Mouse (Mus musculus) neural tube, embryonic 12.5 days (tissue): Measurements from ENCODE around the gene Ass1. TPM values are rescaled to one million over a fixed set of nuclear protein-coding genes. Genes with fewer than 3 reads are reported as not detected.

Source experiments
- ATAC-seq: fragments of 200-750 bp; cut with Nextera tagmentation; 2 replicates; pipeline ENCODE4 v1.8.0; 2017; ENCODE audit warnings: low read depth, mild to moderate bottlenecking, moderate TSS enrichment, moderate library complexity; ENCODE audit not compliant: low FRiP score
- H3K27ac ChIP-seq: fragments of 300-500 bp; sonication (generic); 2 replicates; pipeline ENCODE4 v1.5.1; 2016
- H3K27me3 ChIP-seq: fragments of 300-500 bp; sonication (generic); replicated peaks from 2 replicates; pipeline ENCODE4 v1.6.1; 2016; ENCODE audit warnings: mild to moderate bottlenecking
- H3K36me3 ChIP-seq: fragments of 300-500 bp; sonication (generic); 2 replicates; pipeline ENCODE4 v1.6.1; 2016; ENCODE audit warnings: mild to moderate bottlenecking
- H3K4me1 ChIP-seq: fragments of 300-500 bp; sonication (generic); 2 replicates; pipeline ENCODE4 v1.6.1; 2016
- H3K4me2 ChIP-seq: fragments of 300-500 bp; sonication (generic); replicated peaks from 2 replicates; pipeline ENCODE4 v1.6.1; 2016; ENCODE audit warnings: mild to moderate bottlenecking
- H3K4me3 ChIP-seq: fragments of 300-500 bp; sonication (generic); 2 replicates; pipeline ENCODE4 v1.5.1; 2016
- H3K9ac ChIP-seq: fragments of 300-500 bp; sonication (generic); 2 replicates; pipeline ENCODE4 v1.6.1; 2016; ENCODE audit warnings: mild to moderate bottlenecking
- H3K9me3 ChIP-seq: fragments of 300-500 bp; sonication (generic); 2 replicates; pipeline ENCODE4 v1.6.1; 2016; ENCODE audit warnings: mild to moderate bottlenecking
- WGBS: fragments of 180-500 bp; shearing (Covaris S2); methylation state at CpG from one replicate; pipeline ENCODE4 v1.1.7; 2016; 5-methylcytosine and 5-hydroxymethylcytosine counted together
- polyA plus RNA-seq: library from polyadenylated mRNA; unstranded; fragments of >200 nt; fragmentation: Nextera tagmentation; extraction: Ambion mirVana; gene quantifications from 2 replicates; pipeline ENCODE4 v1.2.1, GENCODE M21; 2016

The Ass1 gene
- polyA plus RNA-seq, result 27.3 and 33.0 TPM in 2 replicates

DNA sequence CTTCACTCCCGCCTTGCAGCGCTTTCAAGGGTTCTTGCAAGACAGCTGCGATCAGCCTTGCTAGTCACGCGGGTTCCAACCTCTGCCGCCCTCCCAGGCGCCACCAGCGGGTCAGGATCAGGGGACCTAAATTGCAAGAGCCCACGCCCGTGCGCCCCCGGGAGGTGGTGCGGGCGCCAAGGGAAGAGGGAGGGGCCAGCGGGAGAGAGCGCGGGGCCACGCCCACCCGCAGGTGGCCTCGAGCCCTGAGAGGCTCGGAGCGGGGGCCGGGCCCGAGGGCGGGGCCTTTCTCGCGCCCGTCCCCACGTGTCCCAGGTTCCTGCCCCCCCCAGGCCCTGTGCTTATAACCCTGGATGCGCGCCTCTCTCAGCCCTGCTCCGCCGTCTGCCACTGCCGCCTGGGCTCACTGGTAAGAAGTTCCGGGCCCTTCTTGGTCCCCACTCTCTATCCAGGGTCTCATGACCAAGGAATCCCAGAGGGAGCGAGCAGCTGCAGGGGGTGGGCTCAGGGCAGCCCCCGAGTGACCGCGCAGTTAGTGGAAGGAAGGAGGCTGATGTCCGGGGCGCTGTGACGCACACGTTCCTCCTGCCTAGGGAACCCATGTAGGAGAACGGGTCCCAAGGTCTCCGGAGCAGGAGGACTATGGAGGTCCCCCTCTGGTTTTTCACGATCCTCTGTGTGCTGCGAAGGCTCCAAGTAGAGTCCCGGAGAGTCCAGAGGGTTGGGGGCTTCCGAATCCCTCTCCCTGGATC lies at the start of gene Ass1:
Gene Ass1 (plus strand): TSS at position 277 of the 752 bp plus-strand sequence.
- under 1% methylated on average over 40 of the region's 49 CpGs for WGBS
- peaks cover 24% of the 10 kb centered on the region for H3K4me1 ChIP-seq
- no peak for ATAC-seq
- H3K36me3 ChIP-seq, result no peaks in the 10 kb centered on the region
- peak within 1 kb of the TSS; percentile 87 for H3K4me2 ChIP-seq
- H3K27ac ChIP-seq, result no peak within 1 kb of the TSS
- no peaks in the 10 kb centered on the region for H3K9me3 ChIP-seq
- peak within 1 kb of the TSS; percentile 38 for H3K4me3 ChIP-seq
- H3K27me3 ChIP-seq, result peaks cover 56% of the 10 kb centered on the region
- peak within 1 kb of the TSS; percentile 38 for H3K9ac ChIP-seq

DNA sequence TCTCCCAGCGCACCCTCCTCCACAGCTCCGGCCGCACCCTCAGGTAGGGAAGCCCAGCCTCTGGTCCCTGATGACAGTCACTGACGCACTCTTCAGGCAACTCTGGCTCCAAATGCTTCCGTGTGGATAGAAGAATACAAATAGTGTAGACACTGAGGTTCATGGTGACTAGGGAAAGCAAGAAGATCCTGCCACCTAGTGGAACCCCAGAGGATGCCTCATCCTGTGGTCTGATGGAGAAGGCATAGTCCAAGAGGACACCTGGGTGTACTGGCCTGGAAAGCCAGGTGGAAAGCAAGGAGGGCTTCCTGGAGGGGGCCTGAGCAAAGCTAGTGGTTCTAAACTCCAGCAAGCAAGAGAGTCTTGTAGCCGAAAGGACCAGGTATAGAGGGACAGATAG lies 49.1 kb upstream of the Ass1 start:
- no peak overlapping the region for H3K27ac ChIP-seq
- H3K4me1 ChIP-seq, result peaks cover 13% of the 10 kb centered on the region; the same call in 1 of the 2 replicates
- no peaks in the 10 kb centered on the region for H3K36me3 ChIP-seq
- no peak overlapping the region for H3K4me3 ChIP-seq
- H3K4me2 ChIP-seq, result no peak overlapping the region
- WGBS, result 84% methylated on average over 6 of the region's 6 CpGs
- H3K9ac ChIP-seq, result no peak overlapping the region
- no peaks in the 10 kb centered on the region for H3K9me3 ChIP-seq
- H3K27me3 ChIP-seq, result no peaks in the 10 kb centered on the region; the same call in 1 of the 2 replicates
- ATAC-seq, result no peak

DNA sequence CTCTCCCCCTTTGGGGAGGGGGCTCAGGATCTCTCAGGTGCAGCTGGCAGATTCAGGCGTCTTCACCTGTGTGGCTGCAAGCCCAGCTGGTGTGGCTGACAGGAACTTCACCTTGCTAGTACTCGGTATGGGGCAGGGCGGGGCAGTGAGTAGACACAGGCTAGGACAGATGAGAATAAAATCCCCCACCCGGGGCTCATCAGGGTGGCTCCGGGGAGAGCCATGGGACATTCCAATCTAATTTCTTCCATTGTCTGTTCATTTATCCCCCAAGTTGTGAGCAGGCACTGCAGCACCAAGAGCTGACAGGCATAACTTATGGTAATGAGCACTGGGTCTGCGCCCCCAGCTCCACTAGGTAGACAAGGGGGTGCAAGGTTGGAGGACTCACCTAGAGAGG lies 47.4 kb upstream of the Ass1 start:
- no peak for ATAC-seq
- no peak overlapping the region for H3K4me2 ChIP-seq
- no peaks in the 10 kb centered on the region for H3K36me3 ChIP-seq
- 68% methylated on average over 6 of the region's 6 CpGs for WGBS
- H3K9ac ChIP-seq, result no peak overlapping the region
- H3K4me1 ChIP-seq, result peaks cover 13% of the 10 kb centered on the region; the same call in 1 of the 2 replicates
- H3K27ac ChIP-seq, result no peak overlapping the region
- no peaks in the 10 kb centered on the region for H3K9me3 ChIP-seq
- H3K27me3 ChIP-seq, result no peaks in the 10 kb centered on the region; the same call in 1 of the 2 replicates
- H3K4me3 ChIP-seq, result no peak overlapping the region

DNA sequence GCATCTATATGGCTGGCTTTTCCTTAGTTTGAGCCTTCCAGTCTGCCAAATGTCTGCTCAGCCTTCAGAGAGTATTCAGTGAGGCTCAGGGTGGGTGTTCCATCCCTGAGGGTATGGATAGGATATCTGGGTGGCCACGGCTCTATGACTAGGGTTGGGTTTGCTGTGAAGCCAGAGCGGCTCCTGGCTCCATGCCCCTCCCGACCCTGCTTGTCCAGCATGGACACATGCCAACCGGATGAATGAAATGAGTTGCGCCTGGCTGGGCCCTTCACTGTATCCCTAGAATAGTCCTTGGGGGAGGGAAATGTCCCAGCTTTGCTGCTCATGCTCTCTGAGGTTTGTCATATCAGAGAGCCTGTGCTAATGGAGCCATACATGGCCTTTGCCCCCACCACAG lies 38.5 kb upstream of the Ass1 start:
- 0 out of 2 replicates have a peak, but pooled peaks cover 2% of the 10 kb centered on the region for H3K27me3 ChIP-seq
- no peak overlapping the region for H3K9ac ChIP-seq
- H3K4me1 ChIP-seq, result no peaks in the 10 kb centered on the region
- no peaks in the 10 kb centered on the region for H3K36me3 ChIP-seq
- H3K9me3 ChIP-seq, result no peaks in the 10 kb centered on the region
- H3K4me3 ChIP-seq, result no peak overlapping the region
- H3K27ac ChIP-seq, result no peak overlapping the region
- ATAC-seq, result no peak
- WGBS, result 84% methylated on average over 5 of the region's 5 CpGs
- no peak overlapping the region for H3K4me2 ChIP-seq

DNA sequence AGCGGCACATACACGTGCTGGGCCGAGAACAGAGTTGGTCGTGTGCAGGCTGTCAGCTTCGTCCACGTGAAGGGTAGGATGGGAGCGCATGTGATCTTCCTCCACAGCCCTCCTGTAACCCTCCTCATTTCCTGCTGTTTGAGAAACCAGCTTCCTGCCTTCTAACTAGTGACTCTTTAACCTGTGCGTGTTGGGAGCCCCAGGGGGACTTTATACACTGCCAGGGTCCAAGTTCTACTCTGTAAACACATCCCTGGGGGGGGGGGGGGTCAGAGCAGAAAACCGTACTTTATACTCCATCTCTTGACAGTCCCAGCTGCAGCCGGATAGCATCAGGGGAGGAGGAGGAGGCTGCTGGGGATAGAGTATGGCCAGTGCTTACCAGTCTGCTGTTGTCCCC lies 35.3 kb upstream of the Ass1 start:
- H3K4me3 ChIP-seq, result no peak overlapping the region
- ATAC-seq, result no peak
- H3K36me3 ChIP-seq, result no peaks in the 10 kb centered on the region
- no peak overlapping the region for H3K4me2 ChIP-seq
- H3K4me1 ChIP-seq, result no peaks in the 10 kb centered on the region
- no peak overlapping the region for H3K27ac ChIP-seq
- no peaks in the 10 kb centered on the region for H3K9me3 ChIP-seq
- H3K27me3 ChIP-seq, result 0 out of 2 replicates have a peak, but pooled peaks cover 2% of the 10 kb centered on the region
- WGBS, result 80% methylated on average over 10 of the region's 10 CpGs
- no peak overlapping the region for H3K9ac ChIP-seq

DNA sequence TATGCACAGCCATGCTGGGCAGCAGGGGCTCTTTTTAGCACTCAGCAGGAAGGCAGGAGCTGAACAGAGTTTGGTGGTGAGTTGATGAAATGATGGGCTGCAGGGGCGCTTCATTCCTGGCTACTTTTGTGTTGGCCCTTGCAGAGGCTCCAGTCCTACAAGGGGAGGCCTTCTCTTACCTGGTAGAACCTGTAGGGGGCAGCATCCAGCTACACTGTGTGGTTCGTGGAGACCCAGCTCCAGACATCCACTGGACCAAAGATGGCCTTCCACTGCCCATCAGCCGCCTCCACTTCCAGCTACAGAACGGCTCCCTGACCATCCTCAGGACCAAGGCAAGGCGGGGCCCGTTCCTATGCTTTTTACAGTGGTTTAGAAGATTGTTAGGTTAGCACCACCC lies 34.4 kb upstream of the Ass1 start:
- no peaks in the 10 kb centered on the region for H3K4me1 ChIP-seq
- no peaks in the 10 kb centered on the region for H3K9me3 ChIP-seq
- no peak overlapping the region for H3K4me3 ChIP-seq
- H3K27me3 ChIP-seq, result 0 out of 2 replicates have a peak, but pooled peaks cover 2% of the 10 kb centered on the region
- 35% methylated on average over 6 of the region's 6 CpGs for WGBS
- no peaks in the 10 kb centered on the region for H3K36me3 ChIP-seq
- no peak overlapping the region for H3K4me2 ChIP-seq
- H3K27ac ChIP-seq, result no peak overlapping the region
- no peak for ATAC-seq
- H3K9ac ChIP-seq, result no peak overlapping the region

DNA sequence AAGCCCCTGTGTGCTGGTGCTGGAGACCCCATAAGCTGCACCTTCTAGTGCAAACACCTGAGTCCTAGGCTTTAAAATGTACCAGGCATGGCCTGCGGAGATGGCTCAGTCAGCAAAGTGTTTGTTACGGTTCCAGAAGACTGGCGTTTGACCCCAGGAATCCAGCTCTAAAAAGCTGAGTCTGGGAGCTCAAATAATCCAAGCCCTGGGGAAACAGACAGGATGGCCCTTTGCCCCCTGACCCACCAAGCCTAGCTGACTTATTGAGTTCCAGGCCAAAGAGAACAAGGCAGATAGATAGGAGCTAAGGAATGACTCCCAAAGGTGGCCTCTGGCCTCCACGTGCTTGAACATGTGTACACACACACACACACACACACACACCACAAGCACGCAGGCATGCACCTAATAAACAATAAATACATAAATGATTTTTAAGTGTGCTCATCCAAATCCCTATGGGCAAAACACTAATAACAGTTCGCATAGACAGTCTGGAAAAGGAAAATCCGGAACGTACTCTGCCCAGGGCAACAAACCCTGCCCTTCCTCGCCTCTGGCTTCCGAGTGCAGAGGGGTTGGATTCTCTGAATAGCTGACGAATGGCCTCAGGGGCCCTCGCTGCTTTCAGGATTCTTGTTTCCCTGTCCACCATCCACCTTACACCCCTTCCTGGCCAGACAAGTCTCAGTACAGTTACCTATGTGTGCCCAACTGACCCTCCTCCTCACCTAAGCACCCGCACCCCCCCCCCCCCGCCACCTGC lies 32.3 kb upstream of the Ass1 start:
- Histone ChIP-seq H3K4me3 (no peak overlapping the region), H3K36me3 (no peaks in the 10 kb centered on the region), H3K9ac (no peak overlapping the region), H3K4me1 (no peaks in the 10 kb centered on the region), H3K9me3 (no peaks in the 10 kb centered on the region), H3K27ac (no peak overlapping the region), H3K4me2 (no peak overlapping the region), H3K27me3 (no peaks in the 10 kb centered on the region)
- no peak for ATAC-seq
- WGBS, result 66% methylated on average over 14 of the region's 14 CpGs

DNA sequence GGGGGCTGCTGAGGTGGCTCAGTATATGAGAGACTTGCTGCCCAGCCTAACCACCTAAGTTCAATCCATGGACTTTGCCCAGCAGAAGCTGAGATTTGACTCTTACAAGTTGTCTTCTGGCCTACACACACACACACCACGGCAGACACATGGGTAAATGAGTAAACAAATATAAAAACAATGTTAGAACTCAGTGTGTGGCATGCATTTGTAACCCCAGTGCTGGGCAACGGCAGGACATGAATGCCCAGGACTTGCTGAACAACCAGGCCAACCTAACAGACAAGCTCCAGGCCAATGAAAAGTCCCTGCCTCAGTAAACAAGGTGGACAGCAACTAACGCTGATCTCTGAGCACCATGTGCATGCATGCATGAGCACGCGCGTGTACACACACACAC lies 30.4 kb upstream of the Ass1 start:
- H3K9ac ChIP-seq, result no peak overlapping the region
- no peak overlapping the region for H3K4me3 ChIP-seq
- WGBS, result 87% methylated on average over 6 of the region's 6 CpGs
- H3K27ac ChIP-seq, result no peak overlapping the region
- ATAC-seq, result no peak
- no peaks in the 10 kb centered on the region for H3K9me3 ChIP-seq
- no peaks in the 10 kb centered on the region for H3K36me3 ChIP-seq
- no peaks in the 10 kb centered on the region; the same call in 1 of the 2 replicates for H3K27me3 ChIP-seq
- no peak overlapping the region for H3K4me2 ChIP-seq
- no peaks in the 10 kb centered on the region; the same call in 1 of the 2 replicates for H3K4me1 ChIP-seq

DNA sequence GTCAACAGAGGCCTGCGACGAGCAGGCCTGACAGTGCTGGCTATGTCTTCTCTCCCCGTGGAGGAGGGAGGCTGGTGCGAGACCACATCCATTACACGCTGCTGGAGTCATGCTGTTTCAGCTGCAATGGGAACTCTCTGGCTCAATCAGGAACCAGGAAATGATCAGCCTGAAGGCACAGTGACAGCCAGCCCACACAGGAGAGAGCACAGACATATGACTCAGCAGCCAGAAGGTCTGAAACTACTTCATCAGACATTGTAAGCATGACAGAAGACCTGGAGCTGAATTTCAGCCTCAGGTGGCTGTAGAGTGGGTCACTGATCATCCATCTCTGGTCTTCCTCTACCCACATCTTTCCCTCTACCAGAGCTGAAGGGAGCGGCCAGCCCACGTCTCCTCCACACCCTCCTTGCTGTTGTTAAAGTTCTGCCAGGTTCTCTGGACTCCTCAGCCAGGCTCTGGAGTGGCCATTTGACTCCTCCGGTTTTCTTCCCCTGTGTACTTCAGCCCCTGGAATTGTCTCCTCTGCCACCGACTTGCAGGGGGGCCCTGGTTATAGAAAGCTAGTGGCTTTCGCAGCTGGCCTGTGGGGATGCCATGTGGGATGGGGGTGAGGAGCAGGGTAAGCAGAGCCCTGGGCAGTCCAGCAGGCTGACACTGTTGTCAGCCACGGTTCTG lies 27.4 kb upstream of the Ass1 start:
- WGBS, result 53% methylated on average over 11 of the region's 11 CpGs

DNA sequence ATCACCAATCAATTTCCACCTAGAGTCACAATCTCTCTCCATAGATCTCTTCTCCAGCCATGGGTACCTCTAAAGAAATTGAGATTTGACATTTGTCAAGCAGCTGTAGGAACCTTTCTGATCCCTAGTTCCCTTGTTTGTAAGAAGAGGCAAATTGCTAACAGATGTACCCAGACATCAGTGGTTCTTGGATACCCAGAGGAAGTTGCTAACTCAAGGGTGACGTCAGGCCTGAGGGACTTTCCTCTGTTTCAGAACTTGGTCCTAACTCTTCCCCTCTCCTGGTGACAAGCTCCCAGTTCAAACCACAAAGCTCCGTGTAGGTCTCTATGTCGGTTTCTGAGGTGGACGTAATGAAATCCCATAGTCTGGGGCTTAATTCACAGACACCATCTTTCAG lies 24.0 kb upstream of the Ass1 start:
- H3K9ac ChIP-seq, result no peak overlapping the region
- H3K4me2 ChIP-seq, result no peak overlapping the region
- no peaks in the 10 kb centered on the region for H3K36me3 ChIP-seq
- WGBS, result 76% methylated on average over 4 of the region's 4 CpGs
- no peak overlapping the region for H3K27ac ChIP-seq
- H3K27me3 ChIP-seq, result no peaks in the 10 kb centered on the region; the same call in 1 of the 2 replicates
- peaks cover 23% of the 10 kb centered on the region for H3K4me1 ChIP-seq
- no peak for ATAC-seq
- H3K4me3 ChIP-seq, result no peak overlapping the region
- H3K9me3 ChIP-seq, result no peaks in the 10 kb centered on the region

More for the DNA sequence above, 27.4 kb upstream of the Ass1 start:
- ATAC-seq, result no peak
- H3K4me1 ChIP-seq, result no peaks in the 10 kb centered on the region; the same call in 1 of the 2 replicates
- H3K9me3 ChIP-seq, result no peaks in the 10 kb centered on the region
- no peak overlapping the region for H3K4me3 ChIP-seq
- H3K27ac ChIP-seq, result no peak overlapping the region
- no peak overlapping the region for H3K4me2 ChIP-seq
- no peaks in the 10 kb centered on the region; the same call in 1 of the 2 replicates for H3K27me3 ChIP-seq
- no peak overlapping the region for H3K9ac ChIP-seq
- no peaks in the 10 kb centered on the region for H3K36me3 ChIP-seq

DNA sequence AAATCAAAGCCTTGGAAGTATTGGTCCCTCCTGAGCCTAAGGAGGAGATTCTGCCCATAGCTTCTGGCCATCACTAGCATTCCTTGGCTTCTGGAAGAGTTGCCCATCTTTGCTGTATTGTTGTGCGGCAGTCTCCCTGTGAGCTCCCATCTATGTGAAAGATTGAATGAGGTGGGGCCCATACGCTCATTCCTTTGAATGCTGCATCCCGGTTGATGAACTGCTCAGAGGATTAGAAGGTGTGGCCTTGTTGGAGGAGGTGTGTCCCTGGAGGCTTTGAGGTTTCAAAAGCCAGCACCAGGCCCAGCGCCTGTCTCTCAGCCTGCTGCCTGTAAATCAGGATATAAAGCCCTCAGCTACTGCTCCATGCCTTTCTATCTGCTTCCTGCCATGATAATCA lies 23.6 kb upstream of the Ass1 start:
- Histone ChIP-seq H3K27ac (no peak overlapping the region), H3K4me2 (no peak overlapping the region), H3K36me3 (no peaks in the 10 kb centered on the region), H3K9ac (no peak overlapping the region), H3K27me3 (no peaks in the 10 kb centered on the region; the same call in 1 of the 2 replicates), H3K4me3 (no peak overlapping the region), H3K4me1 (peaks cover 24% of the 10 kb centered on the region), H3K9me3 (no peaks in the 10 kb centered on the region)
- WGBS, result 46% methylated on average over 4 of the region's 4 CpGs
- ATAC-seq, result no peak

DNA sequence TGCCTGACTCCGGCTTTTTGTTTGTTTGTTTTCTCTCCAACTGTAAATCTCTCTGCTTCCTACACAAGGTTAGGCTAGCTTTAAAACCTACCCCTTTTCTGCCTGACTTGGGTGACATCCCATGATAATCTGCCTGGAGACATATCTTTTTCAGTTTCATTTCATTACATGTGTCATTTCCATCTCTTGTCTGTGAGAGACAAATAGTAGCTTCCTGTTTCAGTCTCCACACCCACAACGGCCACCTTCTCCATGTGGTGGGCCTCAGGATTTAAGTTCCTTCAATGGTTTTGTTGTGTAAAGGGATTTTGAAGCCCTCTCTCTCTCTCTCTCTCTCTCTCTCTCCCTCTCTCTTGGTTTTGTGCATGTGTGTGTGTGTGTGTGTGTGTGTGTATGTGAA lies 22.5 kb upstream of the Ass1 start:
- no peak for ATAC-seq
- no peak overlapping the region for H3K9ac ChIP-seq
- peaks cover under 1% of the 10 kb centered on the region; the same call in 1 of the 2 replicates for H3K27me3 ChIP-seq
- peaks cover 24% of the 10 kb centered on the region for H3K4me1 ChIP-seq
- no peaks in the 10 kb centered on the region for H3K36me3 ChIP-seq
- no peaks in the 10 kb centered on the region for H3K9me3 ChIP-seq
- no peak overlapping the region for H3K4me3 ChIP-seq
- no peak overlapping the region for H3K27ac ChIP-seq
- H3K4me2 ChIP-seq, result no peak overlapping the region
- WGBS, result 86% methylated on average over 2 of the region's 2 CpGs
